Mouse (Mus musculus) cortical plate, adult 2 months (tissue): Measurements from ENCODE around the gene Pced1b.

Experiments used
- CTCF ChIP-seq: fragments of 200-500 bp; IDR thresholded peaks from 2 replicates; pipeline ENCODE4 v1.5.1; 2011; ENCODE audit warnings: mild to moderate bottlenecking, control low read depth, low read length; ENCODE audit not compliant: insufficient read depth; ENCODE audit errors: extremely low read depth
- POLR2A ChIP-seq: fragments of 200-500 bp; IDR thresholded peaks from 2 replicates; pipeline ENCODE4 v1.6.1; 2011; ENCODE audit warnings: mild to moderate bottlenecking, low read length, control low read depth; ENCODE audit not compliant: insufficient read depth; ENCODE audit errors: extremely low read depth

GRCm38 (mm10) chr15:97415426-97415946, 168.6 kb downstream of the Pced1b start:
- no peak for TF ChIP-seq CTCF
- no peak for TF ChIP-seq POLR2A
